Mouse (Mus musculus) cerebellum, adult 18-20 months (tissue): Measurements from ENCODE around the gene Cs.
A peak's percentile ranks its signal among the peaks of the same experiment; 100 is the strongest.

Experiments used
- DNase-seq, 2 experiments: peaks; one replicate each; pipeline ENCODE4 v3.0.0; 2021

The Cs gene

GRCm38 (mm10) chr10:128377222-128377939 lies 39.8 kb downstream of the Cs start:
- peak in 1 of 2 experiments; percentile 49 for DNase-seq

- no peak for DNase-seq
These were observed 40.5 kb downstream of the Cs start for GRCm38 (mm10) chr10:128377940-128378448.

- DNase-seq, result peak in 1 of 2 experiments; percentile 28
These were observed 40.9 kb downstream of the Cs start for GRCm38 (mm10) chr10:128378462-128378861.

GRCm38 (mm10) chr10:128379260-128379659 lies 41.7 kb downstream of the Cs start:
- DNase-seq, result peak in 1 of 2 experiments; percentile 27

- no peak for DNase-seq
These were observed 43.0 kb downstream of the Cs start for GRCm38 (mm10) chr10:128380565-128380964.

- DNase-seq, result no peak
These were observed 44.9 kb downstream of the Cs start for GRCm38 (mm10) chr10:128382482-128382881.

- DNase-seq, result no peak
These were observed 48.4 kb downstream of the Cs start for GRCm38 (mm10) chr10:128385902-128386301.

- DNase-seq, result peak in 1 of 2 experiments; percentile 26
These were observed 51.4 kb downstream of the Cs start for GRCm38 (mm10) chr10:128388941-128389340.

- no peak for DNase-seq
These were observed 52.0 kb downstream of the Cs start for GRCm38 (mm10) chr10:128389570-128389969.

- DNase-seq, result no peak
These were observed 52.8 kb downstream of the Cs start for GRCm38 (mm10) chr10:128390366-128390765.

GRCm38 (mm10) chr10:128391850-128392249 lies 54.3 kb downstream of the Cs start:
- no peak for DNase-seq

GRCm38 (mm10) chr10:128396017-128396673 lies 58.6 kb downstream of the Cs start:
- no peak for DNase-seq

GRCm38 (mm10) chr10:128396716-128397264 lies 59.3 kb downstream of the Cs start:
- DNase-seq, result no peak

GRCm38 (mm10) chr10:128397466-128397865 lies 59.9 kb downstream of the Cs start:
- DNase-seq, result peak; percentile 59 to 68

GRCm38 (mm10) chr10:128400338-128400737 lies 62.8 kb downstream of the Cs start:
- DNase-seq, result no peak

- DNase-seq, result no peak
These were observed 63.5 kb downstream of the Cs start, which contains the start of gene Slc39a5 for GRCm38 (mm10) chr10:128401056-128401455. Gene Slc39a5, minus strand, starts transcription at chr10:128401229.

- no peak for DNase-seq
These were observed 64.1 kb downstream of the Cs start for GRCm38 (mm10) chr10:128401638-128402037.

- peak; percentile 77 for DNase-seq
These were observed 66.4 kb downstream of the Cs start for GRCm38 (mm10) chr10:128403931-128404330.

- peak; percentile 46 to 58 for DNase-seq
These were observed 71.3 kb downstream of the Cs start for GRCm38 (mm10) chr10:128408591-128409535.

- DNase-seq, result peak; percentile 97 to 98
These were observed 72.4 kb downstream of the Cs start for GRCm38 (mm10) chr10:128409692-128410559.

GRCm38 (mm10) chr10:128410560-128410845 lies 73.0 kb downstream of the Cs start:
- no peak for DNase-seq
